Mouse (Mus musculus) embryonic fibroblast, embryonic 13.5 days (primary cell): ENCODE measurements around the gene Atf5.

ENCODE experiments used
- CTCF ChIP-seq: IDR thresholded peaks from 2 replicates; pipeline ENCODE4 v1.5.1; 2011; ENCODE audit warnings: mild to moderate bottlenecking, control low read depth, low read length, moderate library complexity, borderline replicate concordance; ENCODE audit not compliant: insufficient read depth
- POLR2A ChIP-seq: IDR thresholded peaks from 2 replicates; pipeline ENCODE4 v1.6.1; 2011; ENCODE audit warnings: low read depth, mild to moderate bottlenecking, control low read depth, low read length, moderate library complexity

DNA sequence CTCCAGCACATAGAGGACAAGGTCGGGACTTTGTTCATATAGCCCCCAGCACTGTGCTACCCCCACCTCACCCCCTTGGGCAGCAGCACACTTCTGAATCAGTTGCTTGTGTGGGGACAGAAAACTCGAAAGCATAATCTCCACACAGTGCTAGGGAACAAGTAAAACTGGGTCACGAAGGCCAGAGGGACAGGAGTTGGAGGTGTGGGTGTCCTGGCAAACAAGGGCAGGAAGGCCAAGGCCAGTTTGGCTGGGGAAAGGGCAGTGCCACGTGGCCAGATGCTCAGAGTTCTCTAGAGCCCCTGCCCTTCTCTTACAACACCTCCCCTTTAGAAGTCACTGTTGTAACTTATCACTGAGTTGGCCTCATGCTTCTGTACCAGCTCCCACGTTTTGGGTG lies 3.4 kb upstream of the Atf5 start:
- no peak for TF ChIP-seq CTCF
- TF ChIP-seq POLR2A: no peak; the same call in 1 of the 2 replicates
